Mouse (Mus musculus) macrophage (primary cell): Measurements from ENCODE around the gene Ptbp1. TPM values are rescaled to one million over a fixed set of nuclear protein-coding genes. Genes with fewer than 3 reads are reported as not detected.

ENCODE experiments used
- H3K27ac ChIP-seq: fragments of 350-480 bp; formaldehyde crosslinking; 2 replicates; pipeline ENCODE4 v1.9.0; 2021
- H3K36me3 ChIP-seq: fragments of 350-480 bp; formaldehyde crosslinking; 2 replicates; pipeline ENCODE4 v1.9.0; 2021; ENCODE audit errors: inconsistent target
- H3K4me3 ChIP-seq: fragments of 350-480 bp; formaldehyde crosslinking; 2 replicates; pipeline ENCODE4 v1.9.0; 2021; ENCODE audit errors: inconsistent target
- H3K79me2 ChIP-seq: fragments of 350-480 bp; formaldehyde crosslinking; 2 replicates; pipeline ENCODE4 v1.9.0; 2021; ENCODE audit errors: inconsistent target
- WGBS: methylation state at CpG from one replicate; pipeline ENCODE4 v1.1.7; 2026; ENCODE audit warnings: inconsistent platforms; ENCODE audit not compliant: missing documents; 5-methylcytosine and 5-hydroxymethylcytosine counted together
- polyA plus RNA-seq: library from polyadenylated mRNA; stranded (reverse); fragments of 250-400 nt; gene quantifications from 3 replicates; pipeline ENCODE4 v1.2.4, GENCODE M21; 2018; ENCODE audit warnings: inconsistent platforms

Gene Ptbp1
- polyA plus RNA-seq, 1 experiment from 2014 or later: 143 TPM

DNA sequence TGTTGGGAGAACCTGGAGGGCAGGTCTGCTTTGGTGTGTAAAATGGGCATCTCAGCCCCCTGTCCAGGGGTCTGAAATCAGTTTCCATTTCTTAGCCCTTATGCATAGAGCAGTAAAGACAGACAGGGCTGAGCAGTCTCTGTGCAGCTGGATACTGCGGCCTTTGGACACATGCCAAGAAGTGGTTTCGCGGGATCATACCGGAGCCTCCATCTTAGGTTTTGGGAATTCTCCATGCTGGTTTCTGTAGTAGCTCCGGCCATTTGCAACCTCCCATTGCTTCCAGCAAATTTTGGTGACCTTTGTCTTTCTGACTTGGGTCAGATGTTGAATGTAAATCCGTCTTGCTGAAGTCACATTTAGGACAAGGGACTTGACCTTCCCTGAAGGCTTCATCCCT lies 10.8 kb upstream of the Ptbp1 start:
- no peaks in the 10 kb centered on the region for H3K36me3 ChIP-seq
- no peak overlapping the region for H3K4me3 ChIP-seq
- no peaks in the 10 kb centered on the region for H3K79me2 ChIP-seq
- 97% methylated on average over 6 of the region's 6 CpGs for WGBS
- H3K27ac ChIP-seq: no peak overlapping the region

DNA sequence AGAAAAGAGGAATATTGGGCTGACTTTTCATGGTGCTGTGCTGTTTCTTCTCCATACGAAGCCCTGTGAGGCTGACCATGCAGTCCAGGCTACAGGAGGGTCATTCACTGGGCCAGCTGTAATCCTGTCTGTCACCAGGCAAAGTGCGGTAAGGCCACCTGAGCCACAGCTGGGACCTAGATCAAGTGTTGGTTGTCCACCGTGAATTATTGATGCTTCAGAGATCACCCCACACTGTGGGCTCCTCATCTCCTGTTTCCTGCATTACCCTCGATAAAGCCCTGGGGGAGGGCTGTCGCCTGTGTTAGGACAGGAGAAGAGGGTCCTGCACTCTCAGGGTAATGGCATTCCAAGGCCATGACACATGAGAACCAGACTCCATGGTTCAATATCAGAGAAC lies 7.7 kb upstream of the Ptbp1 start:
- Histone ChIP-seq H3K4me3 (no peak overlapping the region), H3K79me2 (no peaks in the 10 kb centered on the region), H3K27ac (no peak overlapping the region), H3K36me3 (no peaks in the 10 kb centered on the region)
- 81% methylated on average over 5 of the region's 5 CpGs for WGBS

DNA sequence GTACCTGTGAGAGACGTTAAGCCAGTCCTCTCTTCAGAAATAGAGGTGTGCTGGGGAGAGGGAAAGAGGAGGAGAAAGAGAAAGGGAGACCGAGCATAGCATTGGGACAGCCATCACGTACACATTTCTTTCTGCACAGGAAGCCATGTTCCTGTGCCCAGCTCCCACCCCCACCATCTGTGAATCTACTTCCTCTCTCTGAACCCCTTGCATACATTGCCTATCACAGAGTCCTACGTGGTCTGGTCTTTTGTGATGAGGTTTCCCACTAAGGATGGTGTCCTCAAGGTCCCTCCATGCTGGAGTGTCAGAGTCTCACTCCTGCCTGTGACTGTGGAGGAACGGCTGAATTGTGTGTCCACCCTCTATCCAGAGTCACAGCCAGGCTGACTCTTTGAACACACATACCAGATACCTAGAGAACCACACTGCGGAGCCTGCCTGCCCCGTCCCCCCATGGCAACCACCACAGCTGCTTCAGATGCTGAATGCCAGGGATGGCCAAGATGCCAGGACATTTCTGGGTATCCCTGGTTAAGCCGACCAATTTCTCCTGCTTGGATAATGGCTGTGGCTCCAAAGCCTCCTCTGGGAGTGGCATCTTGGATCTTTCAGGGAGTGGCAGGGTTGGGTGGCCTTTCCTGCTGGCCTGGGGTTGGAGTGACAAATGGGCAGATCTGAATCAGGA lies 4.1 kb upstream of the Ptbp1 start:
- Histone ChIP-seq H3K4me3 (no peak overlapping the region), H3K36me3 (no peaks in the 10 kb centered on the region), H3K27ac (0 out of 2 replicates have a peak overlapping the region, but pooled peaks have one; percentile 1), H3K79me2 (peaks cover under 1% of the 10 kb centered on the region; the same call in 1 of the 2 replicates)
- WGBS: 41% methylated on average over 8 of the region's 8 CpGs

DNA sequence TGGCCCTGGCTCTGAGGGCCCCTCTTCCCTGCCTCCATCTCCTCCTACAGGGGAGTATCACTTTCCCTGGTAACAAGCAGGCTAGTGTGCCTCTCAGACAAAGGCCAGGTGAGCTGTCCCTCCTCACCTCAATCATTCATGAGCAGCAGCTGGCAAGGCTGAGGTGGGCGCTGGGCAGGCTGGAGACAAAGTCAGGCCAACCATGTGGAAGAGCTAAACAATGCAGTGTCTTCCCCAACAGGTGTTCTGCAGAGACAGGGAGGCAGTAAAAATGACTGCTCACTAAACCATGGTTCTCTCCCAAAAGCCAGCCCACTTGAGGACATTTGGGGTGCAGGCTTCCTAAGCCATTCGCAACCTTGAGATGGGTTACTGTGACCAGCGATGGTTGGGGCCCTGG lies 2.6 kb upstream of the Ptbp1 start:
- peak overlapping the region; percentile 95 for H3K27ac ChIP-seq
- H3K36me3 ChIP-seq: no peaks in the 10 kb centered on the region
- 66% methylated on average over 2 of the region's 3 CpGs for WGBS
- H3K4me3 ChIP-seq: no peak overlapping the region
- H3K79me2 ChIP-seq: peaks cover 16% of the 10 kb centered on the region

DNA sequence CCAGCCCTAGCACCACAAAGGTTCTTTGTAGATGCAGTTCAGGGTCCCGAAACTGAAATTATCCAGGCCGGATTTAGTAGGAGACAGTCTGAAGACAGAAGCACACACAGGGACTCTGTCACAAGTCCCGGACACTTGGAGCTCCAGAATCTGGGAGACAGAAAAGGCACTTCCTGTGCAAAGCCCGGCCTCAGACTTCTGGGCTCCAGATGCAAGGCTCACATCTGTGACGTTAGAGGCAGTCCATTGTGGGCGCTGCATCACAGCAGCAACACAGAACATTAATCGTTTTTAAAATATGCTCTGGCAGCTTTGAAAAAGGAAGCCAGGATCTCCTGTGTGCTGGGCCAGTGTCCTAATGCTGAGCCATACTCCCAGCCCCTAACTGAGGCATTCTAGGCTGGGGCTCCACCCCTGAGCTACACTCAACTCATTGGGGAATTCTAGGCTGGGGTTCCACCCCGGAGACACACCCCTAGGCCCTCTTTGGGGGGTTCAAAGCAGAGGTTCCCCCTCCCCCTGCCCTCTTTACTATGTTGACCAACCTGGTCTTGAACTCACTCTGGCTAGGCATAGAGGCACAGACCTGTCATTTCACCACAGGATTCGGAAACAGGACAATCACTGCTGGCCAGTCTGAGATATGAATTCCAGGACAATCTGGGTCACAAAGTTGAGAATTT lies 2.0 kb upstream of the Ptbp1 start:
- 42% methylated on average over 9 of the region's 9 CpGs for WGBS
- H3K36me3 ChIP-seq: no peaks in the 10 kb centered on the region
- H3K4me3 ChIP-seq: peak overlapping the region; percentile 54; the same call in 1 of the 2 replicates
- peaks cover 22% of the 10 kb centered on the region for H3K79me2 ChIP-seq
- H3K27ac ChIP-seq: peak overlapping the region; percentile 95

DNA sequence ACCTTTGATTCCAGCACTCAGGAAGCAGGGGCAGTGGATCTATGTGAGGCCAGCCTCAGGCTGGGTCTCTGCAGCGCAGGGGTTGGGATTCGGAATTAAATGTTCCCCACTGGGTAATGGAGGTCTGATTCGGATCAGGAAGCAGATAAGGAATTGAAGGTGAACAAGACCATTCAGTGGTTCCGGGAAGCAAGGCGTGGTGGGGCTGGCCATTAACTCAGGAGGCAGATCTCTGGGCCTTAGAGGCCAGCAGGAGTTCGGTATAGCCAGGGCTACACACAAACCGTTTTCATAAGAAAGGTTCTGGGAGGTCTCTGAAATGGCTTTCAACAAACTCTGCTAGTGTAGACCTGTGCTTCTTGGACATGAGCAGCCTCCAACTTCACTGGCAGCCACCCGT lies 1.4 kb upstream of the Ptbp1 start:
- Histone ChIP-seq H3K36me3 (no peaks in the 10 kb centered on the region), H3K4me3 (peak overlapping the region; percentile 54), H3K27ac (peak overlapping the region; percentile 95), H3K79me2 (peaks cover 28% of the 10 kb centered on the region)
- 48% methylated on average over 8 of the region's 8 CpGs for WGBS

DNA sequence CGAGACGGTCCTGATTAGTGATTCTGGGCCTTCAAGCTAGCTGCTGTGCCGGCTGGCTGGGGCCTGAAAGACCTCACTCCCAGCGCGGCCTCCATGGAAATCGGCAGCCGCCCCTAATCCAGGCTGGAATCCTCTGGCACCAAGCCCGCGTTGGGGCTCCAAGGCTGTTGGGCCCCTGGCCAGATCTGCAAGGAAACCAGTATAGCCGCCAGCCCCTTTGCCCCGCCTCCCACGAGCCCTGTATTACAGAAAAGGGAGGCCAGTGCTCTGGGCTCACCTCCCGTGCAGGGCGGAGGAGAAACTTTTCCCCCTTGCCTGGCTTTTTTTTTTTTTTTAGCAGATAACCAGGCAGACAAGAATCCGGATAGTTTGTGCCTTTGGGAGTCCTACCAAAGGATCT lies 835 bp upstream of the Ptbp1 start:
- no peaks in the 10 kb centered on the region for H3K36me3 ChIP-seq
- 2% methylated on average over 14 of the region's 15 CpGs for WGBS
- peaks cover 33% of the 10 kb centered on the region for H3K79me2 ChIP-seq
- peak overlapping the region; percentile 95 for H3K27ac ChIP-seq
- H3K4me3 ChIP-seq: peak overlapping the region; percentile 54

DNA sequence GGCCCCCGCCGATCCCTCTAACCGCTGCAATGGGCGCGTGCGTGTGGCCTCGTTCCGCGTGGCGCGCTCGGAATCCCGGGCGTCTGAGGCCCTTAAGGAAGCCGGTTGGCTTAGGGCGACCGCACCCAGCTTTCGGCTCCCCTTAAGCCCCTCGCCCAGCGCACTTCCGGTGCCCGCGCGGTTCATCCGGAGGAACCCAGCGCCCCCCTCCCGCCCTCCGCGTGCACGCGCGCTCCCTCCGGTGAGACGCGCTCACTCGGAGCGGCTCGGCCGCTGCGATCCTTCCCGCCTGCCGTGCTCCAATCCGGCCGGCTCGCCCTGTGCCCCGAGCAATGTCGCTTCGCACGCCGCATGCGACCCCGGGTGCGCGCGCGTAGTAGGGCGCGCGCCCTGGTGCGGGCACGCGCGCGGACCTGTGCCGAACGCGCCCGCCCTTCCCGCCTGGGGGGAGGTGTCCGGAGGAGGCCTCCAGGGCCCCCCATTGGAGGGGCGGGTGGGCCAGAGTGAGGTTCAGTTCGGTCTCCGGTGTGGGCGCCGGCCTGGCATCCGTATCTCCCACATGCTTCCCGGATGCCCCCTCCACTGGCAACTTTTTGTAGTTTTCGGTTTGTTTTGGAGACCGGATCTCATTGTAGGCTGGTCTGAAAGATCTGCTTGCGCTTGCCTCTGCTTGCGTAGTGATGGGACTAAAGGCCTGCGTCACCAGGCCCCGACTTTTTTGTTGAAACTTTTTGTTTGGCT lies 744 bp downstream of the Ptbp1 start:
- peak overlapping the region; percentile 92 for H3K4me3 ChIP-seq
- H3K79me2 ChIP-seq: peaks cover 49% of the 10 kb centered on the region
- H3K36me3 ChIP-seq: peaks cover 14% of the 10 kb centered on the region
- peak overlapping the region; percentile 73 for H3K27ac ChIP-seq
- under 1% methylated on average over 79 of the region's 83 CpGs for WGBS

DNA sequence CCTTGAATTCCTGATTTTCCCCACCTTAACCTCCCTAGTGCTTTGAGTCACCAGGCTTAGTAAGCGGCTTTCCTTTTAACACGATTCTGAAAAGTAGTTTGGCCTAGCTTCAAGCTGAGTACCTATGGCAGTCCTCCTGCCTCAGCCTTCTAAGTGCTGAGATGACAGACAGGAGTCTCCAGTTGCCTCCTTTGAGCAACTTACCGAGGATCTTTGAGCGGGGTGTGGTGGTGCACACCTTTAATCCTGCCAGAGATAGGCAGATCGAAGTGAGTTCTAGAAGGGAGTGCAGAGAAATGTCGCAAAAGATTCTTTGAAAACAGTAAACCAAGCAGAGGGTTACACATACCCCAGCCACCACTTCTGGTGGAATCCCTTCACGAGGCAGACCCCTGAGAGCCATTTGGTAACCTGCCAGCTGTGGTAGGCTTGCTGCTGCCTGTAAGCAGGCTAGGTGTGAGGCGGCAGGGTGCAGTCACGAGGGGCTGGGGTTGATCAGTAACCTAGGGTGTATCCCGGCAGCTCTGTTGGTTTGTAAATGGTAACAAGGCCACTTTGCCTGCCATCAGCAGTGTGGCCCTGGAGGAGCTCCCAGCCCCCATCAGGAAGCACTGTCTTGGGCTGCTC lies 1.4 kb downstream of the Ptbp1 start:
- 1% methylated on average over 10 of the region's 10 CpGs for WGBS
- H3K79me2 ChIP-seq: peaks cover 56% of the 10 kb centered on the region
- H3K36me3 ChIP-seq: peaks cover 21% of the 10 kb centered on the region
- peak overlapping the region; percentile 92 for H3K4me3 ChIP-seq
- H3K27ac ChIP-seq: peak overlapping the region; percentile 73

DNA sequence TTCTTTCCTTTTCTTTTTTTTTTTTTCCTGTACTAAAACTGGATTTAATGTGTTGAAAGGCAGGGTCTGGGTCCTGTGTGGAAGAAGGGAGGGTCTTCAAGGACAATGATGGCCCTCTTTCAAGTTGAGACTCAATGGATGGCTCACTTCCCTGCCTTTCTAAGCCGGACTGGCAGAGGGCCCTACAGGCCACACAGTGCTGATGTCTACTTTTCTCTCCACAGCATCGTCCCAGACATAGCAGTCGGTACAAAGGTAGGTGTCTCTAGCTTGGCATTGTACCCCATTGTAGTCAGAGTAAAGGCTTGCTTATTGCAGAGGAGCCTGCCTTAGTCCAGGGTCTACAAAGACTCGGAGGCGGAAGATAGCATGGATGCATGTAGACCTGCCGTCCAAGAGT lies 2.1 kb downstream of the Ptbp1 start:
- peak overlapping the region; percentile 92 for H3K4me3 ChIP-seq
- WGBS: 5% methylated on average over 6 of the region's 6 CpGs
- H3K36me3 ChIP-seq: peaks cover 27% of the 10 kb centered on the region
- peak overlapping the region; percentile 73 for H3K27ac ChIP-seq
- H3K79me2 ChIP-seq: peaks cover 62% of the 10 kb centered on the region

DNA sequence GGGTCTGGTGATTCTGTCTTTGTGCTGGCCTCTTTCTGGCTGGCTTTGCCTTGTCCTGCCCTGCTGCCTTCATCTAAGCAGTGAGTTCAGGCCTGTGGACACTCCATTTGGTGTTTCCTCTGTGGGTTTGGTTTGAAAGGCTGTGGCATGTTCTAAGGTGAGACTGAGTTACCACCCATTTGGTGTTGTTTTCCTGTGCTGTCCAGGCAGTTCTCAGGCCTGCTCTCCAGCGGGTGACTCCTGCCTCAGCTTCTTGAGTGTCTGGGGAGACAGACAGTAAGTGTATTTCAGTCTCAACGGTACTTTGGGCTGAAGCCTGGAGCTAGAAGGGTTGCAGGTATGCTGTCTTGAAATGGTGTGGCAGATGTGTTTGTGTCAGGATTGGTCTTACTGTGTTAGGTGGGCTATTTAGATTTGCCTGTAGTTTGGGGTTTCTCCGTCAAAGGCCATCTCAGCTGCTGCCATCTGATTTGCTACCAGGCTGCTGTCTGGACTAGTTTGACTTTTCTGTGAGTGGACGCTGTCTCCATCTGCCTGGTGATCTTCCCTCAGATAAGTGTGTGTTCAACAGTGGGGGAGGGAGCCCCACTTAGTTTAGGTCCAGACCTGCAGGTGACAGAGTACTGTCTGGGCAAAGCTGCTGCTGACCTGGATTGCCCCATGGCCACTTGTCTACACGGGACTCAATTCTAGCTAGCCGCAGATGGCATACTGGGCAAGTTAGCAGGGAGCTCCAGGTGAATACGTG lies 2.7 kb downstream of the Ptbp1 start:
- Histone ChIP-seq H3K27ac (peak overlapping the region; percentile 73), H3K36me3 (peaks cover 33% of the 10 kb centered on the region), H3K79me2 (peaks cover 68% of the 10 kb centered on the region), H3K4me3 (peak overlapping the region; percentile 92)
- 3% methylated on average over 7 of the region's 7 CpGs for WGBS

DNA sequence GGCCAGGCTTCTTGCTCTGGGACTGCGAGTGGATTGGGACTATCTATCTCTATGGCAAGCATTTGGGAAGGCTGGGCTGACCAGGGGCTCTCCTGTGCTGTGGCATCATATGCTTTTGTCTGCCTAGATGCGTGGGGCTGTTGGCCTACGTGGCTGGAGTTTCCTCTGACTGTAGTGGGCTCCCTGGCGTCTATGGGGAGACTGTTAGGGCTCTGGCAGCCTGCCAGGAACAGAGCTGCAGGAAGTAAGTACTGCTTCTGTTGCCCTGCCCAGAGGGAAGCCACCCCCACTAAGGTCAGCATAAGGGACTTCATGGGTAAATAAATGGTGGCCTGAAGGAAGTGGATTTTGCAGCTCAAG lies 3.2 kb downstream of the Ptbp1 start:
- H3K27ac ChIP-seq: peak overlapping the region; percentile 73
- peaks cover 38% of the 10 kb centered on the region for H3K36me3 ChIP-seq
- 5% methylated on average over 4 of the region's 4 CpGs for WGBS
- peak overlapping the region; percentile 92 for H3K4me3 ChIP-seq
- peaks cover 70% of the 10 kb centered on the region for H3K79me2 ChIP-seq

DNA sequence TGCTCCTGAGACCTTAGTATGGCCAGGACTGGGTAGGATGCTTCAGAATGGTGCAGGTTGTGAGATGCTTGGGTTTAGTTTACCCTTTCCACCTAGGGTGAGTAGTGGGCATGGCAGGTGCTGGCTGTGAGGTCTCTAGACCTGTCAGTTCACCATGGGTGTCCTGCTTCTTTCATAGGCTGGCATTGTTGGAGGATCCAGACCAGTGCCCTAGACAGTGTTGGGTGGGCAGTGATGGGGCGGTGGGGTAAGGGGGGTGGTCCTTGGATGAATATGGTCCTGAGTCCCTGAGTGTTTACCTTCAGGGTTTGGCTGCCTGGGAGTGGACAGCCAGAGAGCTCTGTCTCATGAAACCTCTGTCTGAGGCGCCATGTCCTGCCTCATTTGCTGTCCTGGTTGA lies 3.7 kb downstream of the Ptbp1 start:
- peak overlapping the region; percentile 73 for H3K27ac ChIP-seq
- H3K79me2 ChIP-seq: peaks cover 70% of the 10 kb centered on the region
- peaks cover 43% of the 10 kb centered on the region for H3K36me3 ChIP-seq
- H3K4me3 ChIP-seq: peak overlapping the region; percentile 92; the same call in 1 of the 2 replicates
- WGBS: 69% methylated on average over 2 of the region's 2 CpGs
